Mouse (Mus musculus): ENCODE measurements at regions not wholly inside any gene's neighbourhood (a gene's known extent, or its start where the extent isn't known, plus 50 kb on each side); places are given as distances from the start of the nearest gene placed in this dataset.

GRCm38 (mm10) chr1:120762921-120763595, 160.8 kb downstream of the En1 start:
- H3K27ac ChIP-seq (ENCODE audit: low read depth) = no peak overlapping the region
- no peak for DNase-seq
- no peaks in the 10 kb centered on the region for H3K27me3 ChIP-seq (ENCODE audit: insufficient read depth, low read length)
- TF ChIP-seq EP300 (IDR thresholded peaks at IDR 0.05; ENCODE audit: low read depth) (no peak), CTCF (IDR thresholded peaks at IDR 0.05; ENCODE audit: low read depth) (no peak)
- no peak overlapping the region for H3K9ac ChIP-seq (replicated peaks)
- no peaks in the 10 kb centered on the region for H3K4me1 ChIP-seq (ENCODE audit: insufficient read depth)
- H3K4me3 ChIP-seq (ENCODE audit: low read depth, low read length) = no peak overlapping the region
- ATAC-seq = no peak
- H3K36me3 ChIP-seq (replicated peaks; ENCODE audit: insufficient read depth, low read length) = no peaks in the 10 kb centered on the region
- 77% methylated on average over 4 of the region's 4 CpGs for WGBS (ENCODE audit: insufficient replicate concordance)
- no peaks in the 10 kb centered on the region for H3K9me3 ChIP-seq (ENCODE audit: low read length)
- H3K4me2 ChIP-seq (ENCODE audit: low read depth, low read length) = no peak overlapping the region

- Histone ChIP-seq H3K36me3 (replicated peaks; ENCODE audit: insufficient read depth, low read length) (no peaks in the 10 kb centered on the region), H3K4me1 (ENCODE audit: insufficient read depth) (no peaks in the 10 kb centered on the region), H3K27me3 (ENCODE audit: insufficient read depth, low read length) (no peaks in the 10 kb centered on the region), H3K4me3 (ENCODE audit: low read depth, low read length) (no peak overlapping the region), H3K27ac (ENCODE audit: low read depth) (no peak overlapping the region), H3K9me3 (ENCODE audit: low read length) (no peaks in the 10 kb centered on the region), H3K9ac (replicated peaks) (no peak overlapping the region), H3K4me2 (ENCODE audit: low read depth, low read length) (no peak overlapping the region)
- no peak for TF ChIP-seq EP300 (IDR thresholded peaks at IDR 0.05; ENCODE audit: low read depth)
- TF ChIP-seq CTCF (IDR thresholded peaks at IDR 0.05; ENCODE audit: low read depth) = no peak
- ATAC-seq (no peak), DNase-seq (no peak)
- 33% methylated on average over 2 of the region's 2 CpGs for WGBS (ENCODE audit: insufficient replicate concordance)
Observed at GRCm38 (mm10) chr1:120767054-120767453, 164.8 kb downstream of the En1 start.

GRCm38 (mm10) chr1:120771269-120771668, 169.1 kb downstream of the En1 start:
- no peak overlapping the region for H3K27ac ChIP-seq (ENCODE audit: low read depth)
- no peak overlapping the region for H3K4me3 ChIP-seq (ENCODE audit: low read depth, low read length)
- no peak overlapping the region for H3K4me2 ChIP-seq (ENCODE audit: low read depth, low read length)
- ATAC-seq (no peak), DNase-seq (no peak)
- no peak overlapping the region for H3K9ac ChIP-seq (replicated peaks)
- H3K9me3 ChIP-seq (ENCODE audit: low read length) = no peaks in the 10 kb centered on the region
- 28% methylated on average over 2 of the region's 2 CpGs for whole genome bisulfite sequencing (ENCODE audit: insufficient replicate concordance)
- no peaks in the 10 kb centered on the region for H3K36me3 ChIP-seq (replicated peaks; ENCODE audit: insufficient read depth, low read length)
- TF ChIP-seq CTCF (IDR thresholded peaks at IDR 0.05; ENCODE audit: low read depth) (no peak), EP300 (IDR thresholded peaks at IDR 0.05; ENCODE audit: low read depth) (no peak)
- H3K4me1 ChIP-seq (ENCODE audit: insufficient read depth) = no peaks in the 10 kb centered on the region
- no peaks in the 10 kb centered on the region for H3K27me3 ChIP-seq (ENCODE audit: insufficient read depth, low read length)

GRCm38 (mm10) chr1:120776906-120777305, 174.7 kb downstream of the En1 start:
- Histone ChIP-seq H3K4me3 (ENCODE audit: low read depth, low read length) (no peak overlapping the region), H3K9ac (replicated peaks) (no peak overlapping the region), H3K27me3 (ENCODE audit: insufficient read depth, low read length) (no peaks in the 10 kb centered on the region), H3K4me2 (ENCODE audit: low read depth, low read length) (no peak overlapping the region), H3K27ac (ENCODE audit: low read depth) (no peak overlapping the region), H3K4me1 (ENCODE audit: insufficient read depth) (no peaks in the 10 kb centered on the region), H3K9me3 (ENCODE audit: low read length) (no peaks in the 10 kb centered on the region), H3K36me3 (replicated peaks; ENCODE audit: insufficient read depth, low read length) (no peaks in the 10 kb centered on the region)
- TF ChIP-seq EP300 (IDR thresholded peaks at IDR 0.05; ENCODE audit: low read depth) (no peak), CTCF (IDR thresholded peaks at IDR 0.05; ENCODE audit: low read depth) (no peak)
- DNase-seq = no peak
- no peak for ATAC-seq
- WGBS (ENCODE audit: insufficient replicate concordance) = 67% methylated on average over 2 of the region's 2 CpGs

GRCm38 (mm10) chr1:120777468-120777867, 175.2 kb downstream of the En1 start:
- no peak for ATAC-seq
- no peak overlapping the region for H3K4me2 ChIP-seq (ENCODE audit: low read depth, low read length)
- TF ChIP-seq EP300 (IDR thresholded peaks at IDR 0.05; ENCODE audit: low read depth) = no peak
- no peak for TF ChIP-seq CTCF (IDR thresholded peaks at IDR 0.05; ENCODE audit: low read depth)
- no peaks in the 10 kb centered on the region for H3K36me3 ChIP-seq (replicated peaks; ENCODE audit: insufficient read depth, low read length)
- 80% methylated on average over 2 of the region's 2 CpGs for WGBS (ENCODE audit: insufficient replicate concordance)
- H3K9ac ChIP-seq (replicated peaks) = no peak overlapping the region
- no peak overlapping the region for H3K27ac ChIP-seq (ENCODE audit: low read depth)
- no peak for DNase-seq
- no peaks in the 10 kb centered on the region for H3K9me3 ChIP-seq (ENCODE audit: low read length)
- H3K4me3 ChIP-seq (ENCODE audit: low read depth, low read length) = no peak overlapping the region
- H3K4me1 ChIP-seq (ENCODE audit: insufficient read depth) = no peaks in the 10 kb centered on the region
- no peaks in the 10 kb centered on the region for H3K27me3 ChIP-seq (ENCODE audit: insufficient read depth, low read length)

GRCm38 (mm10) chr1:120795245-120795644, 193.0 kb downstream of the En1 start:
- no peak overlapping the region for H3K4me3 ChIP-seq (ENCODE audit: low read depth, low read length)
- DNase-seq (no peak), ATAC-seq (no peak)
- H3K9me3 ChIP-seq (ENCODE audit: low read length) = no peaks in the 10 kb centered on the region
- no peaks in the 10 kb centered on the region for H3K27me3 ChIP-seq (ENCODE audit: insufficient read depth, low read length)
- H3K4me2 ChIP-seq (ENCODE audit: low read depth, low read length) = no peak overlapping the region
- no peaks in the 10 kb centered on the region for H3K4me1 ChIP-seq (ENCODE audit: insufficient read depth)
- 71% methylated on average over 14 of the region's 14 CpGs for WGBS (ENCODE audit: insufficient replicate concordance)
- no peak overlapping the region for H3K27ac ChIP-seq (ENCODE audit: low read depth)
- H3K36me3 ChIP-seq (replicated peaks; ENCODE audit: insufficient read depth, low read length) = no peaks in the 10 kb centered on the region
- TF ChIP-seq EP300 (IDR thresholded peaks at IDR 0.05; ENCODE audit: low read depth) (no peak), CTCF (IDR thresholded peaks at IDR 0.05; ENCODE audit: low read depth) (no peak)
- no peak overlapping the region for H3K9ac ChIP-seq (replicated peaks)
